ENCODE assay signal across 12 mouse cellular contexts in genomic region chr13:41423463-41424074, GRCm38 (mm10).
DNase-seq lines count a peak whose midpoint lies in the region; ATAC-seq and TF ChIP-seq lines count a peak whose summit lies in the region.
"Had no signal": no experiment of that assay in that cellular context is flagged by ENCODE, and none has a peak within 500 bp of the region (broad histone marks: within the 10 kb centered on the region; RNA-seq: fewer than 3 reads in every experiment).

No protein-coding gene starts in this region.

- TF ChIP-seq EP300 in lung, postnatal 0 days (IDR thresholded peaks at IDR 0.05), result no peak

- peak overlapping the region; percentile 35; the same call in 1 of the 2 replicates for H3K27ac ChIP-seq in heart, embryonic 11.5 days (ENCODE audit: low read depth, low read length)
- H3K27ac ChIP-seq in intestine, embryonic 14.5 days (ENCODE audit: low read depth), result peak overlapping the region; percentile 64; the same call in 1 of the 2 replicates
- peak overlapping the region; percentile 21; the same call in 1 of the 2 replicates for H3K27ac ChIP-seq in lung, postnatal 0 days (ENCODE audit: low read length)
- H3K27ac ChIP-seq in hindbrain, embryonic 10.5 days, result no peak overlapping the region
- H3K27ac ChIP-seq: hindbrain, postnatal 0 days; midbrain, embryonic 10.5 days; neural tube, embryonic 13.5 days had no signal

- H3K9ac ChIP-seq in heart, embryonic 11.5 days (ENCODE audit: low read depth, low read length), result no peak overlapping the region
- no peak overlapping the region for H3K9ac ChIP-seq in intestine, embryonic 14.5 days (ENCODE audit: low read length)
- H3K9ac ChIP-seq in lung, postnatal 0 days (replicated peaks; ENCODE audit: low read depth), result no peak overlapping the region
- H3K9ac ChIP-seq: neural tube, embryonic 13.5 days had no signal

- H3K27me3 ChIP-seq in heart, embryonic 11.5 days (ENCODE audit: control insufficient read depth, insufficient read depth, low read length), result no peaks in the 10 kb centered on the region
- no peaks in the 10 kb centered on the region for H3K27me3 ChIP-seq in intestine, embryonic 14.5 days (replicated peaks; ENCODE audit: control insufficient read depth, insufficient read depth, low read length)
- H3K27me3 ChIP-seq in lung, postnatal 0 days (replicated peaks; ENCODE audit: insufficient read depth, low read length), result no peaks in the 10 kb centered on the region
- no peaks in the 10 kb centered on the region for H3K27me3 ChIP-seq in hindbrain, embryonic 10.5 days (ENCODE audit: insufficient read depth, poor library complexity, severe bottlenecking)
- H3K27me3 ChIP-seq: neural tube, embryonic 13.5 days had no signal

- H3K4me1 ChIP-seq in heart, embryonic 11.5 days (ENCODE audit: control insufficient read depth, insufficient read depth, low read length), result peaks cover 9% of the 10 kb centered on the region
- H3K4me1 ChIP-seq in intestine, embryonic 14.5 days (replicated peaks; ENCODE audit: control insufficient read depth, insufficient read depth, low read length), result 0 out of 2 replicates have a peak, but pooled peaks cover 6% of the 10 kb centered on the region
- H3K4me1 ChIP-seq in lung, postnatal 0 days (ENCODE audit: insufficient read depth, low read depth, low read length), result peaks cover 2% of the 10 kb centered on the region; the same call in 1 of the 2 replicates
- H3K4me1 ChIP-seq in hindbrain, embryonic 10.5 days (replicated peaks), result no peaks in the 10 kb centered on the region
- H3K4me1 ChIP-seq: midbrain, embryonic 10.5 days; neural tube, embryonic 13.5 days had no signal

- no peaks in the 10 kb centered on the region for H3K9me3 ChIP-seq in heart, embryonic 11.5 days (replicated peaks; ENCODE audit: control insufficient read depth, low read length)
- H3K9me3 ChIP-seq in intestine, embryonic 14.5 days (ENCODE audit: control insufficient read depth, low read length), result no peaks in the 10 kb centered on the region
- no peaks in the 10 kb centered on the region for H3K9me3 ChIP-seq in lung, postnatal 0 days (ENCODE audit: low read length)
- no peaks in the 10 kb centered on the region for H3K9me3 ChIP-seq in hindbrain, embryonic 10.5 days
- H3K9me3 ChIP-seq: midbrain, embryonic 10.5 days; neural tube, embryonic 13.5 days had no signal

- no peaks in the 10 kb centered on the region for H3K36me3 ChIP-seq in heart, embryonic 11.5 days (ENCODE audit: control insufficient read depth, insufficient read depth, low read length)
- H3K36me3 ChIP-seq in intestine, embryonic 14.5 days (ENCODE audit: control insufficient read depth, insufficient read depth, low read length), result no peaks in the 10 kb centered on the region
- no peaks in the 10 kb centered on the region for H3K36me3 ChIP-seq in lung, postnatal 0 days (ENCODE audit: insufficient read depth, low read length)
- no peaks in the 10 kb centered on the region for H3K36me3 ChIP-seq in hindbrain, embryonic 10.5 days
- H3K36me3 ChIP-seq: midbrain, embryonic 10.5 days; neural tube, embryonic 13.5 days had no signal

- intact Hi-C loops in heart, postnatal 25 days (cut with DNase I), result no loop called here

- H3K4me3 ChIP-seq in heart, embryonic 11.5 days (ENCODE audit: low read depth, low read length), result no peak overlapping the region
- no peak overlapping the region for H3K4me3 ChIP-seq in intestine, embryonic 14.5 days (ENCODE audit: low read depth, low read length)
- H3K4me3 ChIP-seq in lung, postnatal 0 days (ENCODE audit: low read depth, low read length), result no peak overlapping the region
- H3K4me3 ChIP-seq in hindbrain, embryonic 10.5 days, result no peak overlapping the region
- H3K4me3 ChIP-seq: midbrain, embryonic 10.5 days; neural tube, embryonic 13.5 days had no signal

- ATAC-seq in heart, embryonic 11.5 days (replicated peaks; ENCODE audit: insufficient number of reproducible peaks, low FRiP score, low TSS enrichment), result no peak
- peak; percentile 94 for ATAC-seq in intestine, embryonic 14.5 days (replicated peaks; ENCODE audit: low FRiP score, low TSS enrichment, low read depth)
- peak; percentile 66 for ATAC-seq in lung, postnatal 0 days
- ATAC-seq in CD4-positive, CD25-positive, alpha-beta regulatory T cell, adult 4 months, result no peak
- no peak for ATAC-seq in monocyte, adult 5-6 weeks (replicated peaks; ENCODE audit: insufficient number of reproducible peaks, low FRiP score, low TSS enrichment, poor library complexity, severe bottlenecking)
- ATAC-seq: hindbrain, postnatal 0 days had no signal

- no peak for DNase-seq in heart, postnatal 25 days (ENCODE audit: low spot score)
- DNase-seq in intestine, embryonic 14.5 days (ENCODE audit: low spot score), result peak; percentile 65
- DNase-seq in kidney, postnatal 14 days, result peak; percentile 65
- DNase-seq in lung, postnatal 0 days (ENCODE audit: low spot score), result peak; percentile 72
- no peak for DNase-seq in hindbrain, embryonic 10.5 days (ENCODE audit: low spot score)
- DNase-seq: right cerebral cortex, postnatal 14 days had no signal

- no peak overlapping the region for H3K4me2 ChIP-seq in heart, embryonic 11.5 days
- H3K4me2 ChIP-seq in intestine, embryonic 14.5 days (ENCODE audit: low read length), result no peak overlapping the region
- no peak overlapping the region for H3K4me2 ChIP-seq in lung, postnatal 0 days (replicated peaks; ENCODE audit: low read depth, low read length)
- H3K4me2 ChIP-seq: neural tube, embryonic 13.5 days had no signal

- no peak for TF ChIP-seq CTCF in lung, postnatal 0 days (IDR thresholded peaks at IDR 0.05)

- WGBS in heart, embryonic 11.5 days (ENCODE audit: insufficient replicate concordance), result 58% methylated on average over 10 of the region's 10 CpGs
- WGBS in intestine, embryonic 14.5 days, result 53% methylated on average over 10 of the region's 10 CpGs
- WGBS in lung, postnatal 0 days, result 41% methylated on average over 10 of the region's 10 CpGs
- 90% methylated on average over 10 of the region's 10 CpGs for WGBS in hindbrain, embryonic 10.5 days

Comparison
In these comparisons a context has a peak if more than half of its experiments do, and no peak if none do; other contexts are left out.
1. ATAC-seq: peak in intestine, embryonic 14.5 days (single experiment) and lung, postnatal 0 days (single experiment); none in heart, embryonic 11.5 days (single experiment), CD4-positive, CD25-positive, alpha-beta regulatory T cell, adult 4 months (single experiment) and monocyte, adult 5-6 weeks (single experiment).
2. DNase-seq: peak in intestine, embryonic 14.5 days (single experiment), kidney, postnatal 14 days (single experiment) and lung, postnatal 0 days (single experiment); none in heart, postnatal 25 days (single experiment) and hindbrain, embryonic 10.5 days (single experiment).